Mouse (Mus musculus): ENCODE results near the gene Ap1s1. TPM values are rescaled to one million over a fixed set of nuclear protein-coding genes. Genes with fewer than 3 reads are reported as not detected.

The Ap1s1 gene
- polyA plus RNA-seq, 1 experiment = 168 TPM

DNA sequence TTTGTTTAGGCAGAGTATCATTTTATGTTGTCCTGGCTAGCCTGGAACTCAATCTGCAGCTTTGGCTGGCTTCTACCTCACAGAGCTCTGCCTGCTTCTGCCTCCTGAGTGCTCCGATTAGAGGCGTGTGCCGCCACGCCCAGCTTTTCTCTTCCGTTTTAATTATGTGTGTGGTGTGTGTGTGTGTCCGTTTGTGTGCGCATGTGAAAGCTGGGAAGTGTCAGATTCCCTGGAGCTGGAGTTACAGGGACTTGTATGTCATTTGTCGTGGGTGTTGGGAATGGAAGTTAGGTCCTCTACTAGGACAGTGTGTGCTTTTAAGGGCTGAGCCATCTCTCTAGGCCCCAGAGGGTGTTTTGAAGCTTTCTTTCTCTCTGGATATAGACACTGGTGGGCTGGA, 27.2 kb upstream of the Ap1s1 start:
- 94% methylated on average over 8 of the region's 8 CpGs for whole genome bisulfite sequencing
- H3K27ac ChIP-seq (ENCODE audit: insufficient read depth, low read length) = no peak overlapping the region
- no peak for DNase-seq
- H3K4me3 ChIP-seq (replicated peaks; ENCODE audit: insufficient read depth, low read depth, low read length) = no peak overlapping the region
- TF ChIP-seq POLR2A (IDR thresholded peaks at IDR 0.05; ENCODE audit: borderline replicate concordance, insufficient read depth, low read length) = no peak
- no peak for TF ChIP-seq CTCF (IDR thresholded peaks at IDR 0.05; ENCODE audit: borderline replicate concordance, insufficient read depth, low read depth, low read length)
- H3K27me3 ChIP-seq (ENCODE audit: control insufficient read depth, insufficient read depth, low read length) = no peaks in the 10 kb centered on the region
- peaks cover 31% of the 10 kb centered on the region for H3K4me1 ChIP-seq (ENCODE audit: control insufficient read depth, insufficient read depth, low read length)

DNA sequence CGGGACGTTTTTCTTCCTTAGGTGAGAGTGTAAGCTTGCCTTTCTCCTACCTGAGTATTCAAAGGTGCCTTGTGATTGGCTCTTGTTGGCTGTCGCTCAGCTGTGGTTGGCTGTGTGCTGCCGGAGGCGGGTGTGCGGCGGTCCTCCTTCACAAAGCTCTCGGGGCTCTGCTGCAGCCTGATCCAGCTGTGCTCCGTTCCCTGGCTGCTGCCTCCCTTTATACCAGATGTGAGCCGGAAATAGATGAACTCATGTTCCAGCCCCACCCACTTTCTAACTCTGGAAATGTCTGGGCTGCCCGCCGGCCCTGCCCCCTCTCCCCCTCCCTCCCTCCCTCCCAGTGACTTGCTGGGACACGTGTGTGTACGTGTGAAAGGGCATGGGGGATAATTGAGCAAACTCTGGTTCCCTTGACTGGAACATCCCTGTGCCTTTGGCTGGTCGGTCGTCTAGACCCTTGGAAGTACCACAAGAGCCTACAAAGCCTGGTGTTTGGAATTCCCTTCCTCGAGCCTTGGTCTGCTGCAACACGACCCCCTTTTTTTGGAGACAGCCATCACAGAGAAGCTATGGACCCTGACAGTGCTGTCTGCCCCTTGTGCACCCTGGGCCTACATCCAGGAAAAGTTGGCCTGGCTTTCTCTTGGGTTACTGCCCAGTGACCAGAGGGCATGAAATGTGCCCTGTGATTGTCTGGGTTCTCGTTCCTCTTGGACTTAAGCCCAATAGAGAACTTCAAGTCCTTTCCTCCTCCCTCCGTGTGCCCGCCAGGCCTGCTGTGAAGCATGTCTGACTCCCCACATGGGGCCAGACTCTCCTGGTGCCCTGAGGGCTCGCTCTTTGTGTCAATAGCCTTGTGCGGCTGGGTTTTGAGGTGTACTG, 26.4 kb upstream of the Ap1s1 start, which contains the start of gene Serpine1:
Serpine1 (minus strand) TSS at position 190 of the 882 bp plus-strand sequence.
- peaks cover 30% of the 10 kb centered on the region for H3K4me1 ChIP-seq (ENCODE audit: control insufficient read depth, insufficient read depth, low read length)
- H3K27me3 ChIP-seq (ENCODE audit: control insufficient read depth, insufficient read depth, low read length) = no peaks in the 10 kb centered on the region
- TF ChIP-seq POLR2A (IDR thresholded peaks at IDR 0.05; ENCODE audit: borderline replicate concordance, insufficient read depth, low read length) (no peak), CTCF (IDR thresholded peaks at IDR 0.05; ENCODE audit: borderline replicate concordance, insufficient read depth, low read depth, low read length) (no peak)
- peak within 1 kb of the TSS; percentile 35 for H3K4me3 ChIP-seq (replicated peaks; ENCODE audit: insufficient read depth, low read depth, low read length)
- H3K27ac ChIP-seq (ENCODE audit: insufficient read depth, low read length) = no peak within 1 kb of the TSS
- DNase-seq = peak; percentile 46 to 48
- 7% methylated on average over 23 of the region's 23 CpGs for WGBS

DNA sequence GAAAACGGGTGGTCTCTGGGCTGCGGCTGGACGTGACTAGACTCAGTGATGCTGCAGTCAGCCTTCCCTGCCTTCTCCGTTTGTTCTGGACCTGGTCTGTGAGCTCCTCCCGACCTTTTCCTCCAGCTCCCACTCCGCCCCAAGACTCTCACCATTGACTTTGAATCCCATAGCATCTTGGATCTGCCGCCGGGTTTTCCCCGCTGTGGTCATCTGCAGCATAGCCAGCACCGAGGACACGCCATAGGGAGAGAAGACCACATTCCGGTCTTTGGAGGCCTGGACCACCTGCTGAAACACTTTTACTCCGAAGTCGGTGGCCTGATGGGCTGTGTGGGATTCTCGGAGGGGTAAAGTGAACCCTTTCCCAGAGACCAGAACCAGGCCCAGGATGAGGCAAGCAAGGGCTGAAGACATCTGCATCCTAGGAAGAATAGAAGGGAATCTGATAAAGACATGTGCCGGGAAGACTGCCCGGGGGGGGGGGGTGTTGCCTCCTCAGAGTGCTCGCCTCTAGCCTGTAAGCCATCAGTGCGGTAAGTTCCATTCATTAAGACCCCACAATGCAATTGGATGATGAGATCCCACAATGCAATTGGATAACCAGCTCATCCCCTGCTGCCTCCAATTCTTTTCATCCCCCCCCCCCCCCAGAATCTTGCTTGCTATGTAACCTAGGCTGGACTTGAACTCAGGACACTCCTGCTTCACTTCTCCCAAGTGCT, 25.1 kb upstream of the Ap1s1 start:
- WGBS = 84% methylated on average over 19 of the region's 19 CpGs
- peaks cover 19% of the 10 kb centered on the region for H3K4me1 ChIP-seq (ENCODE audit: control insufficient read depth, insufficient read depth, low read length)
- no peak for TF ChIP-seq POLR2A (IDR thresholded peaks at IDR 0.05; ENCODE audit: borderline replicate concordance, insufficient read depth, low read length)
- TF ChIP-seq CTCF (IDR thresholded peaks at IDR 0.05; ENCODE audit: borderline replicate concordance, insufficient read depth, low read depth, low read length) = no peak
- no peak overlapping the region for H3K27ac ChIP-seq (ENCODE audit: insufficient read depth, low read length)
- no peak for DNase-seq
- H3K27me3 ChIP-seq (ENCODE audit: control insufficient read depth, insufficient read depth, low read length) = no peaks in the 10 kb centered on the region
- no peak overlapping the region for H3K4me3 ChIP-seq (replicated peaks; ENCODE audit: insufficient read depth, low read depth, low read length)

- H3K4me3 ChIP-seq (replicated peaks; ENCODE audit: insufficient read depth, low read depth, low read length) = no peak overlapping the region
- WGBS = 82% methylated on average over 4 of the region's 4 CpGs
- H3K4me1 ChIP-seq (ENCODE audit: control insufficient read depth, insufficient read depth, low read length) = peaks cover 9% of the 10 kb centered on the region
- no peak for DNase-seq
- TF ChIP-seq POLR2A (IDR thresholded peaks at IDR 0.05; ENCODE audit: borderline replicate concordance, insufficient read depth, low read length) (no peak), CTCF (IDR thresholded peaks at IDR 0.05; ENCODE audit: borderline replicate concordance, insufficient read depth, low read depth, low read length) (no peak)
- no peak overlapping the region for H3K27ac ChIP-seq (ENCODE audit: insufficient read depth, low read length)
- no peaks in the 10 kb centered on the region for H3K27me3 ChIP-seq (ENCODE audit: control insufficient read depth, insufficient read depth, low read length)
These were observed 22.8 kb upstream of the Ap1s1 start for GRCm38 (mm10) chr5:137068711-137069110.

DNA sequence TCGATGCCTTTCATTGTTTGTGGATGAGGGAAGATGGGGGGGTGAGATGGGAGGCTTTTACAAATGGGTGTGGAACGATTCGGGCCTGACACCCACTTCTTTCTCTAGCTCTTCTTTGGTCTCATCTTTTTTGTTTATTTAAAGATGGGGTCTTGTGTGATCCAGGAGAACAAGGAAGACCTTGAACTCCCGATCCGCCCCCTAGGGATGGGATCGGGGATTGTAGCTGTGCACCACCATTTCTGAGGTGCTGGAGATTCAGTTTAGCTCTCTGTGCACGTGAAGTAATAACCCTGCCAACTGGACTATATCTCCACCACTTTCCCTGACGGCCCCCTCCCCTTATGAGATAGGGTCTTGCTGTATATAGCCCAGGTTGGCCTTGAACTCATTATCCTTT, 20.0 kb upstream of the Ap1s1 start:
- Histone ChIP-seq H3K27ac (ENCODE audit: insufficient read depth, low read length) (no peak overlapping the region), H3K4me3 (replicated peaks; ENCODE audit: insufficient read depth, low read depth, low read length) (no peak overlapping the region), H3K27me3 (ENCODE audit: control insufficient read depth, insufficient read depth, low read length) (no peaks in the 10 kb centered on the region), H3K4me1 (ENCODE audit: control insufficient read depth, insufficient read depth, low read length) (no peaks in the 10 kb centered on the region)
- WGBS = 75% methylated on average over 8 of the region's 8 CpGs
- DNase-seq = no peak
- TF ChIP-seq POLR2A (IDR thresholded peaks at IDR 0.05; ENCODE audit: borderline replicate concordance, insufficient read depth, low read length) = no peak
- TF ChIP-seq CTCF (IDR thresholded peaks at IDR 0.05; ENCODE audit: borderline replicate concordance, insufficient read depth, low read depth, low read length) = no peak

GRCm38 (mm10) chr5:137065454-137065853, 19.5 kb upstream of the Ap1s1 start:
- Histone ChIP-seq H3K4me3 (replicated peaks; ENCODE audit: insufficient read depth, low read depth, low read length) (no peak overlapping the region), H3K27ac (ENCODE audit: insufficient read depth, low read length) (no peak overlapping the region), H3K27me3 (ENCODE audit: control insufficient read depth, insufficient read depth, low read length) (no peaks in the 10 kb centered on the region), H3K4me1 (ENCODE audit: control insufficient read depth, insufficient read depth, low read length) (no peaks in the 10 kb centered on the region)
- no peak for DNase-seq
- TF ChIP-seq POLR2A (IDR thresholded peaks at IDR 0.05; ENCODE audit: borderline replicate concordance, insufficient read depth, low read length) = no peak
- no peak for TF ChIP-seq CTCF (IDR thresholded peaks at IDR 0.05; ENCODE audit: borderline replicate concordance, insufficient read depth, low read depth, low read length)
- 47% methylated on average over 6 of the region's 6 CpGs for WGBS

GRCm38 (mm10) chr5:137062601-137063000, 16.7 kb upstream of the Ap1s1 start:
- Histone ChIP-seq H3K4me1 (ENCODE audit: control insufficient read depth, insufficient read depth, low read length) (no peaks in the 10 kb centered on the region), H3K4me3 (replicated peaks; ENCODE audit: insufficient read depth, low read depth, low read length) (no peak overlapping the region), H3K27me3 (ENCODE audit: control insufficient read depth, insufficient read depth, low read length) (no peaks in the 10 kb centered on the region), H3K27ac (ENCODE audit: insufficient read depth, low read length) (no peak overlapping the region)
- no peak for DNase-seq
- TF ChIP-seq CTCF (IDR thresholded peaks at IDR 0.05; ENCODE audit: borderline replicate concordance, insufficient read depth, low read depth, low read length) = no peak
- TF ChIP-seq POLR2A (IDR thresholded peaks at IDR 0.05; ENCODE audit: borderline replicate concordance, insufficient read depth, low read length) = no peak
- 77% methylated on average over 5 of the region's 5 CpGs for WGBS
